Mouse (Mus musculus): ENCODE data around the gene Zbtb18.

- TF ChIP-seq POLR2A (IDR thresholded peaks at IDR 0.05; ENCODE audit: low read depth, low read length) (peak; percentile 46), CTCF (IDR thresholded peaks at IDR 0.05; ENCODE audit: borderline replicate concordance, insufficient read depth, low read length) (no peak)
Observed at GRCm38 (mm10) chr1:177442821-177443723, 921 bp downstream of the Zbtb18 start.

All from embryonic fibroblast, embryonic 13.5 days (primary cell).